ENCODE assay signal across 28 mouse cellular contexts in genomic region chr11:102787688-102788177, GRCm38 (mm10). TPM values are rescaled to one million over a fixed set of nuclear protein-coding genes. Genes with fewer than 3 reads are reported as not detected.
"Had no signal": no experiment of that assay in that cellular context is flagged by ENCODE, and none has a peak within 500 bp of the region (broad histone marks: within the 10 kb centered on the region; RNA-seq: fewer than 3 reads in every experiment).

No protein-coding gene starts in this region.

- H3K36me3 ChIP-seq: limb, embryonic 10.5 days; limb, embryonic 13.5 days; liver, embryonic 12.5 days; liver, embryonic 15.5 days; lung, embryonic 15.5 days; midbrain, embryonic 10.5 days; midbrain, embryonic 13.5 days; neural tube, embryonic 13.5 days had no signal

- H3K4me3 ChIP-seq: limb, embryonic 10.5 days; limb, embryonic 13.5 days; liver, embryonic 12.5 days; liver, embryonic 15.5 days; lung, embryonic 15.5 days; megakaryocyte, embryonic 14.5 days; midbrain, embryonic 10.5 days; midbrain, embryonic 13.5 days; myocyte; neural tube, embryonic 13.5 days had no signal

- ATAC-seq: liver, embryonic 12.5 days; midbrain, embryonic 13.5 days; midbrain, embryonic 16.5 days had no signal

- H3K27ac ChIP-seq: limb, embryonic 10.5 days; limb, embryonic 13.5 days; liver, embryonic 12.5 days; liver, embryonic 15.5 days; lung, embryonic 15.5 days; midbrain, embryonic 10.5 days; midbrain, embryonic 13.5 days; neural tube, embryonic 13.5 days; stomach, postnatal 0 days had no signal

- H3K4me1 ChIP-seq: liver, embryonic 12.5 days; liver, embryonic 15.5 days; lung, embryonic 15.5 days; megakaryocyte, embryonic 14.5 days had no signal

- H3K9ac ChIP-seq: limb, embryonic 13.5 days; liver, embryonic 12.5 days; liver, embryonic 15.5 days; lung, embryonic 15.5 days; midbrain, embryonic 13.5 days; neural tube, embryonic 13.5 days had no signal

- H3K9me3 ChIP-seq: limb, embryonic 10.5 days; limb, embryonic 13.5 days; liver, embryonic 12.5 days; liver, embryonic 15.5 days; lung, embryonic 15.5 days; megakaryocyte, embryonic 14.5 days; midbrain, embryonic 10.5 days; midbrain, embryonic 13.5 days; neural tube, embryonic 13.5 days had no signal

- H3K27me3 ChIP-seq: limb, embryonic 13.5 days; lung, embryonic 15.5 days; midbrain, embryonic 13.5 days; neural tube, embryonic 13.5 days had no signal

- H3K4me2 ChIP-seq: limb, embryonic 13.5 days; liver, embryonic 12.5 days; liver, embryonic 15.5 days; lung, embryonic 15.5 days; midbrain, embryonic 13.5 days; neural tube, embryonic 13.5 days had no signal

- DNase-seq: kidney, adult 9 months; kidney, postnatal 14 days; kidney, postnatal 4 days; layer of hippocampus, adult 9-11 months; liver; lung, adult 18-20 months; lung, postnatal 10 days; lung, postnatal 36 days; retina, postnatal 1 day; right cerebral cortex, postnatal 4 days; thymus, adult 2 months; thymus, postnatal 14 days; thymus, postnatal 4 days had no signal

RNA-seq across cellular contexts. Expression of gene Adam11, which starts 26.5 kb away (rescaled TPM):
- total RNA-seq: neutrophil, adult 5-6 weeks had no signal

RNA-seq across cellular contexts. Expression of gene Gjc1, which starts 31.8 kb away (rescaled TPM):
- total RNA-seq: monocyte, adult 5-6 weeks; neutrophil, adult 5-6 weeks had no signal

RNA-seq across cellular contexts. Expression of gene Higd1b, which starts 47.9 kb away (rescaled TPM):
- total RNA-seq: monocyte, adult 5-6 weeks; neutrophil, adult 5-6 weeks had no signal
- polyA plus RNA-seq: limb, embryonic 10.5 days; limb, embryonic 13.5 days; liver, embryonic 12.5 days; liver, embryonic 15.5 days; midbrain, embryonic 10.5 days; myocyte; stomach, embryonic 14.5 days had no signal
